ENCODE assay signal across 8 mouse cellular contexts in the genomic region with DNA sequence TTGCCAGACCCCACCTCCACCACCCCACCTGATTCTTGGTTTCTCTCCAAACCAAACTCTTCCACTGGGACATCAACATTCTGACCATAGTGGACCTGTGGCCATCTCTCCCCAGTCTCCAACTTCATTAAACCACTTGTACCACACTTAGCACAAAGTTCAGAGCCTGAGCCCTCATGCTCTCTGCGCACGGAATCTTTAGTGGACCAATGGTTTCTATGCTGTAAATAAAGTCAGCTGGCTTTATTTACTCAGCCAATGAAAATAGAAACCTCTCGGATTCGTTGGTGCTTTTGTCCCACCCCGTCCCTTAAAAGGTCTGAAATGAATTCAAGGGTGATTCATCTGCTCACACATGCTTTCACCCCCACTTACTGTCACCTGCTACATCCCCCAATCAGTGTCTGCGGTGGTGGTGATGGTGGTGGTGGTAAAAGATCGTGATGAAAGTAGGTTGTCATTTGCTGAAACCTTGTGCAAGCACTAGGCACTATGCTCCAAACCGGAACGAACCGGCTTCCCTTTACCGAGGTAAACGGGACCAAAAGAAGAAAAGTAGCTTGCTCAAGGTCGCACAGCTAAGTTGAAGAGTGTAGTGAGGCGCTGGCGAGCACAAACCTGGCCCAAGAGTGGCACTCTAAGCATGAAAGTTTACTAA. TPM values are rescaled to one million over a fixed set of nuclear protein-coding genes. Genes with fewer than 3 reads are reported as not detected.
DNase-seq lines count a peak whose midpoint lies in the region; ATAC-seq and TF ChIP-seq lines count a peak whose summit lies in the region.

No protein-coding gene starts in this region.

- peaks cover 14% of the 10 kb centered on the region; the same call in 1 of the 2 replicates for H3K4me1 ChIP-seq in heart, embryonic 12.5 days (replicated peaks)
- H3K4me1 ChIP-seq in hindbrain, embryonic 11.5 days (replicated peaks; ENCODE audit: control insufficient read depth, insufficient read depth, low read length), result no peaks in the 10 kb centered on the region
- peaks cover 22% of the 10 kb centered on the region for H3K4me1 ChIP-seq in limb, embryonic 13.5 days
- H3K4me1 ChIP-seq in midbrain, postnatal 0 days (ENCODE audit: insufficient read depth, low read length), result peaks cover 5% of the 10 kb centered on the region; the same call in 1 of the 2 replicates

- ATAC-seq in heart, embryonic 12.5 days (ENCODE audit: insufficient number of reproducible peaks, low FRiP score), result no peak
- ATAC-seq in hindbrain, embryonic 11.5 days (ENCODE audit: low FRiP score), result 0 out of 2 replicates have a peak, but pooled peaks have one; percentile 11
- ATAC-seq in limb, embryonic 13.5 days (ENCODE audit: low FRiP score, low read depth), result no peak
- ATAC-seq in midbrain, postnatal 0 days (ENCODE audit: low FRiP score), result peak; percentile 31

- H3K36me3 ChIP-seq in heart, embryonic 12.5 days, result no peaks in the 10 kb centered on the region
- H3K36me3 ChIP-seq in hindbrain, embryonic 11.5 days (ENCODE audit: control insufficient read depth, insufficient read depth, low read length), result no peaks in the 10 kb centered on the region
- no peaks in the 10 kb centered on the region for H3K36me3 ChIP-seq in limb, embryonic 13.5 days
- no peaks in the 10 kb centered on the region for H3K36me3 ChIP-seq in midbrain, postnatal 0 days (ENCODE audit: insufficient read depth, low read length)

- WGBS in heart, embryonic 12.5 days, result 27% methylated on average over 15 of the region's 15 CpGs
- 26% methylated on average over 15 of the region's 15 CpGs for WGBS in hindbrain, embryonic 11.5 days
- WGBS in limb, embryonic 13.5 days, result 27% methylated on average over 15 of the region's 15 CpGs
- 18% methylated on average over 15 of the region's 15 CpGs for WGBS in midbrain, postnatal 0 days

- no peak overlapping the region for H3K27ac ChIP-seq in heart, embryonic 12.5 days (ENCODE audit: poor library complexity, severe bottlenecking)
- H3K27ac ChIP-seq in hindbrain, embryonic 11.5 days (ENCODE audit: low read depth, low read length), result no peak overlapping the region
- no peak overlapping the region for H3K27ac ChIP-seq in limb, embryonic 13.5 days
- H3K27ac ChIP-seq in midbrain, postnatal 0 days (ENCODE audit: low read depth, low read length), result peak overlapping the region; percentile 89

- H3K4me2 ChIP-seq in heart, embryonic 12.5 days, result peak overlapping the region; percentile 93
- H3K4me2 ChIP-seq in hindbrain, embryonic 11.5 days (replicated peaks; ENCODE audit: low read depth, low read length), result peak overlapping the region; percentile 91
- peak overlapping the region; percentile 96 for H3K4me2 ChIP-seq in limb, embryonic 13.5 days (replicated peaks)
- H3K4me2 ChIP-seq in midbrain, postnatal 0 days (ENCODE audit: low read depth, low read length, poor library complexity, severe bottlenecking), result peak overlapping the region; percentile 95

- no peak for TF ChIP-seq CTCF in brain, embryonic 14.5 days (IDR thresholded peaks at IDR 0.05; ENCODE audit: borderline replicate concordance, extremely low read depth, insufficient read depth, insufficient read length)
- no peak for TF ChIP-seq CTCF in midbrain, postnatal 0 days (IDR thresholded peaks at IDR 0.05)

- H3K4me3 ChIP-seq in heart, embryonic 12.5 days, result peak overlapping the region; percentile 90
- peak overlapping the region; percentile 82 for H3K4me3 ChIP-seq in hindbrain, embryonic 11.5 days (ENCODE audit: low read depth, low read length)
- peak overlapping the region; percentile 71 for H3K4me3 ChIP-seq in limb, embryonic 13.5 days
- H3K4me3 ChIP-seq in midbrain, postnatal 0 days (ENCODE audit: low read depth, low read length), result peak overlapping the region; percentile 84

- no peaks in the 10 kb centered on the region for H3K9me3 ChIP-seq in heart, embryonic 12.5 days (replicated peaks)
- no peaks in the 10 kb centered on the region for H3K9me3 ChIP-seq in hindbrain, embryonic 11.5 days (ENCODE audit: control insufficient read depth, low read length)
- H3K9me3 ChIP-seq in limb, embryonic 13.5 days, result no peaks in the 10 kb centered on the region
- no peaks in the 10 kb centered on the region for H3K9me3 ChIP-seq in midbrain, postnatal 0 days (ENCODE audit: low read length)

- peaks cover 24% of the 10 kb centered on the region for H3K27me3 ChIP-seq in heart, embryonic 12.5 days (replicated peaks)
- H3K27me3 ChIP-seq in hindbrain, embryonic 11.5 days (ENCODE audit: control insufficient read depth, insufficient read depth, low read length), result no peaks in the 10 kb centered on the region
- no peaks in the 10 kb centered on the region for H3K27me3 ChIP-seq in limb, embryonic 13.5 days
- H3K27me3 ChIP-seq in midbrain, postnatal 0 days (ENCODE audit: insufficient read depth, low read length), result no peaks in the 10 kb centered on the region

- TF ChIP-seq POLR2A in brain, embryonic 14.5 days (IDR thresholded peaks at IDR 0.05; ENCODE audit: borderline replicate concordance, extremely low read depth, insufficient read depth, insufficient read length, poor library complexity, severe bottlenecking), result no peak

- DNase-seq in heart, adult 18-20 months, result no peak
- DNase-seq in CD8-positive naive resting alpha-beta T cell, adult 2 months (ENCODE audit: low read depth in 2 of 2, low spot score in 2 of 2), result peak; percentile 47 to 69
- DNase-seq in brain, embryonic 14.5 days (ENCODE audit: low read depth), result peak; percentile 69
- peak; percentile 44 for DNase-seq in hindbrain, embryonic 11.5 days (ENCODE audit: low spot score)
- peak; percentile 27 for DNase-seq in midbrain, postnatal 0 days (ENCODE audit: low spot score)
- no peak for DNase-seq in urinary bladder, postnatal 25 days (ENCODE audit: low spot score)

- peak overlapping the region; percentile 88 for H3K9ac ChIP-seq in heart, embryonic 12.5 days
- peak overlapping the region; percentile 90 for H3K9ac ChIP-seq in hindbrain, embryonic 11.5 days (ENCODE audit: low read depth, low read length)
- H3K9ac ChIP-seq in limb, embryonic 13.5 days, result peak overlapping the region; percentile 81
- peak overlapping the region; percentile 96 for H3K9ac ChIP-seq in midbrain, postnatal 0 days (replicated peaks; ENCODE audit: low read length, poor library complexity, severe bottlenecking)

RNA-seq across cellular contexts. Expression of a gene that starts 1.3 kb away (rescaled TPM):
- polyA plus RNA-seq in heart, embryonic 12.5 days (2016; fragmentation: Nextera tagmentation; extraction: Ambion mirVana), result 1.5 and 1.8 TPM in 2 replicates
- total RNA-seq in heart, adult 18-20 months (2021), result 1 to 10 TPM; 1.1 to 1.9 TPM
- polyA plus RNA-seq in brain, embryonic 14.5 days (2012; rRNA removed), result 7.8 and 9.3 TPM in 2 replicates
- 1.3 and 1.9 TPM in 2 replicates for polyA plus RNA-seq in hindbrain, embryonic 11.5 days (2014; fragmentation: Nextera tagmentation; extraction: Ambion mirVana)
- polyA plus RNA-seq in limb, embryonic 13.5 days (2015; fragmentation: Nextera tagmentation; extraction: Ambion mirVana), result 0.85 and 1.0 TPM in 2 replicates
- total RNA-seq in midbrain, postnatal 0 days (2014; rRNA removed), result 10.7 and 15.8 TPM in 2 replicates
- 5.3 and 7.8 TPM in 2 replicates for polyA plus RNA-seq in midbrain, postnatal 0 days (2015; fragmentation: Nextera tagmentation; extraction: Ambion mirVana)

Comparison
In these comparisons a context has a peak if more than half of its experiments do, and no peak if none do; other contexts are left out.
1. ATAC-seq: peak in hindbrain, embryonic 11.5 days (single experiment) and midbrain, postnatal 0 days (single experiment); none in heart, embryonic 12.5 days (single experiment) and limb, embryonic 13.5 days (single experiment).
2. DNase-seq: peak in CD8-positive naive resting alpha-beta T cell, adult 2 months (2 of 2), brain, embryonic 14.5 days (single experiment), hindbrain, embryonic 11.5 days (single experiment) and midbrain, postnatal 0 days (single experiment); none in heart, adult 18-20 months (0 of 2) and urinary bladder, postnatal 25 days (single experiment).
3. Peak in every context shown above with its lines, with median percentiles within 50 percentile points of each other: H3K4me2 ChIP-seq, H3K4me3 ChIP-seq and H3K9ac ChIP-seq.